Mouse (Mus musculus) MEL (cell line): Measurements from ENCODE around the gene Hnf1b. TPM values are rescaled to one million over a fixed set of nuclear protein-coding genes. Genes with fewer than 3 reads are reported as not detected.

ENCODE experiments used
- DNase-seq: peaks from one replicate; pipeline ENCODE4 v3.0.0; 2011; ENCODE audit warnings: low read depth, low spot score
- H3K27ac ChIP-seq: 2 replicates; pipeline ENCODE4 v1.5.1; 2012; ENCODE audit warnings: low read depth, mild to moderate bottlenecking, control low read depth, low read length, moderate library complexity; ENCODE audit not compliant: control insufficient read depth
- H3K27me3 ChIP-seq, 2 experiments: fragments of 150-350 bp in 1 of 2; sonication (generic) in 1 of 2; 2 replicates each; pipeline ENCODE4 v1.6.1; 2012; ENCODE audit warnings: low read length in 2 of 2, mild to moderate bottlenecking in 2 of 2, improper control_type of control experiment in 1 of 2, moderate library complexity in 1 of 2; ENCODE audit not compliant: insufficient read depth in 2 of 2, control insufficient read depth in 1 of 2
- H3K36me3 ChIP-seq, 2 experiments: 2 replicates each; pipeline ENCODE4 v1.6.1; 2012 to 2014; ENCODE audit warnings: low read length in 2 of 2, improper control_type of control experiment in 1 of 2, inconsistent platforms in 1 of 2, mild to moderate bottlenecking in 1 of 2; ENCODE audit not compliant: insufficient read depth in 2 of 2, control insufficient read depth in 1 of 2
- H3K4me1 ChIP-seq, 2 experiments: fragments of 150-350 bp in 1 of 2; sonication (generic) in 1 of 2; 2 replicates each; pipeline ENCODE4 v1.6.1; 2012; ENCODE audit warnings: low read length in 2 of 2, improper control_type of control experiment in 1 of 2, mild to moderate bottlenecking in 1 of 2; ENCODE audit not compliant: insufficient read depth in 2 of 2, control insufficient read depth in 1 of 2
- H3K4me3 ChIP-seq, 2 experiments: fragments of 150-350 bp in 1 of 2; sonication (generic) in 1 of 2; 2 replicates each; pipeline ENCODE4 v1.5.1; 2012; ENCODE audit warnings: low read depth in 2 of 2, low read length in 2 of 2, mild to moderate bottlenecking in 2 of 2, moderate library complexity in 2 of 2, control low read depth in 1 of 2, improper control_type of control experiment in 1 of 2; ENCODE audit not compliant: control insufficient read depth in 1 of 2, insufficient read depth in 1 of 2
- H3K79me2 ChIP-seq: 2 replicates; pipeline ENCODE4 v1.6.1; 2012; ENCODE audit warnings: mild to moderate bottlenecking, low read length, moderate library complexity; ENCODE audit not compliant: control insufficient read depth, poor library complexity, insufficient read depth
- H3K9ac ChIP-seq: 2 replicates; pipeline ENCODE4 v1.6.1; 2012; ENCODE audit warnings: low read depth, mild to moderate bottlenecking, control low read depth, low read length, moderate library complexity; ENCODE audit not compliant: control insufficient read depth, poor library complexity, severe bottlenecking
- H3K9me3 ChIP-seq: fragments of 150-350 bp; sonication (generic); replicated peaks from 2 replicates; pipeline ENCODE4 v1.6.1; 2012; ENCODE audit warnings: mild to moderate bottlenecking, low read length, improper control_type of control experiment, moderate library complexity; ENCODE audit not compliant: insufficient read depth
- BHLHE40 ChIP-seq: IDR thresholded peaks from 2 replicates; pipeline ENCODE4 v1.6.1; 2012; ENCODE audit warnings: low read depth, mild to moderate bottlenecking, inconsistent platforms, low read length, improper control_type of control experiment, borderline replicate concordance
- ELF1 ChIP-seq: IDR thresholded peaks from 2 replicates; pipeline ENCODE4 v1.6.1; 2014; ENCODE audit warnings: low read depth, mild to moderate bottlenecking, inconsistent platforms, low read length, improper control_type of control experiment, moderate library complexity
- HCFC1 ChIP-seq: IDR thresholded peaks from 2 replicates; pipeline ENCODE4 v1.6.1; 2012; ENCODE audit warnings: low read depth, mild to moderate bottlenecking, inconsistent platforms, low read length, improper control_type of control experiment, moderate library complexity
- JUND ChIP-seq: IDR thresholded peaks from 2 replicates; pipeline ENCODE4 v1.6.1; 2011; ENCODE audit warnings: low read depth, mild to moderate bottlenecking, improper control_type of control experiment, low read length
- KAT2A ChIP-seq: conservative IDR thresholded peaks from 2 replicates; pipeline ENCODE4 v1.6.1; 2012; ENCODE audit warnings: low read depth, low read length, improper control_type of control experiment, inconsistent platforms
- MAFK ChIP-seq: IDR thresholded peaks from 2 replicates; pipeline ENCODE4 v1.6.1; 2011; ENCODE audit warnings: low read depth, mild to moderate bottlenecking, low read length, improper control_type of control experiment, borderline replicate concordance
- MAX ChIP-seq: IDR thresholded peaks from 2 replicates; pipeline ENCODE4 v1.6.1; 2011; ENCODE audit warnings: low read length, improper control_type of control experiment
- MAZ ChIP-seq: IDR thresholded peaks from 2 replicates; pipeline ENCODE4 v1.6.1; 2012; ENCODE audit warnings: low read depth, mild to moderate bottlenecking, inconsistent platforms, low read length, improper control_type of control experiment
- MXI1 ChIP-seq: IDR thresholded peaks from 2 replicates; pipeline ENCODE4 v1.6.1; 2011; ENCODE audit warnings: mild to moderate bottlenecking, low read depth, low read length, improper control_type of control experiment
- MYB ChIP-seq: IDR thresholded peaks from 2 replicates; pipeline ENCODE4 v1.6.1; 2011; ENCODE audit warnings: mild to moderate bottlenecking, low read depth, low read length, improper control_type of control experiment
- MYC ChIP-seq: IDR thresholded peaks from 2 replicates; pipeline ENCODE4 v1.6.1; 2011; ENCODE audit warnings: low read depth, mild to moderate bottlenecking, low read length, improper control_type of control experiment, moderate library complexity
- NELFE ChIP-seq: IDR thresholded peaks from 2 replicates; pipeline ENCODE4 v1.6.1; 2011; ENCODE audit warnings: low read depth, low read length, improper control_type of control experiment
- NRF1 ChIP-seq: IDR thresholded peaks from 2 replicates; pipeline ENCODE4 v1.6.1; 2014; ENCODE audit warnings: low read depth, mild to moderate bottlenecking, inconsistent platforms, low read length, improper control_type of control experiment, moderate library complexity; ENCODE audit not compliant: poor library complexity, insufficient read depth, severe bottlenecking
- POLR2A ChIP-seq, 2 experiments: IDR thresholded peaks; 2 replicates each; pipeline ENCODE4 v1.6.1; 2011 to 2012; ENCODE audit warnings: low read length in 2 of 2, mild to moderate bottlenecking in 2 of 2, control low read depth in 1 of 2, improper control_type of control experiment in 1 of 2, low read depth in 1 of 2, moderate library complexity in 1 of 2; ENCODE audit not compliant: control insufficient read depth in 1 of 2, insufficient read depth in 1 of 2, poor library complexity in 1 of 2
- POLR2AphosphoS2 ChIP-seq: IDR thresholded peaks from 2 replicates; pipeline ENCODE4 v1.6.1; 2011; ENCODE audit warnings: low read length, improper control_type of control experiment
- SIN3A ChIP-seq: IDR thresholded peaks from 2 replicates; pipeline ENCODE4 v1.6.1; 2012; ENCODE audit warnings: low read length, improper control_type of control experiment, inconsistent platforms
- TBP ChIP-seq: IDR thresholded peaks from 2 replicates; pipeline ENCODE4 v1.8.0; 2011; ENCODE audit warnings: low read depth, low read length, improper control_type of control experiment
- TCF12 ChIP-seq: IDR thresholded peaks from 2 replicates; pipeline ENCODE4 v1.6.1; 2014; ENCODE audit warnings: low read depth, mild to moderate bottlenecking, inconsistent platforms, low read length, improper control_type of control experiment, moderate library complexity
- ZKSCAN1 ChIP-seq: IDR thresholded peaks from 2 replicates; pipeline ENCODE4 v1.6.1; 2012; ENCODE audit warnings: low read depth, mild to moderate bottlenecking, inconsistent platforms, low read length, improper control_type of control experiment, moderate library complexity
- ZMIZ1 ChIP-seq: IDR thresholded peaks from 2 replicates; pipeline ENCODE4 v1.6.1; 2012; ENCODE audit warnings: low read depth, mild to moderate bottlenecking, inconsistent platforms, low read length, improper control_type of control experiment, moderate library complexity
- polyA plus RNA-seq, 2 experiments: library from polyadenylated mRNA; stranded (reverse) in 1 of 2; unstranded in 1 of 2; fragments of >175 nt in 1 of 2; fragments of >200 nt in 1 of 2; gene quantifications; 2 replicates each; pipeline versions ENCODE4 v1.2.1 to v1.2.4; 2012; ENCODE audit warnings: low replicate concordance in 2 of 2, low read depth in 1 of 2; ENCODE audit not compliant: insufficient read length in 2 of 2, insufficient read depth in 1 of 2, missing spikeins in 1 of 2
- total RNA-seq: library from RNA; depleted of rRNA; stranded (reverse); fragments of 300-350 nt; gene quantifications from 2 replicates; pipeline ENCODE4 v1.2.3, GENCODE M21; 2012; rRNA removed

Hnf1b gene
- total and polyA plus RNA-seq, 3 experiments: not detected

- H3K27ac ChIP-seq: peak within 1 kb of the TSS; percentile 67
- H3K27me3 ChIP-seq: no peaks in the 10 kb centered on the region
- peak within 1 kb of the TSS; percentile 86 for H3K9ac ChIP-seq
- DNase-seq: peak; percentile 98
- H3K9me3 ChIP-seq: no peaks in the 10 kb centered on the region
- peaks cover 13% of the 10 kb centered on the region for H3K79me2 ChIP-seq
- TF ChIP-seq NELFE (peak; percentile 90), TBP (peak; percentile 88), MXI1 (peak; percentile 96), MAZ (no peak), MAFK (no peak), HCFC1 (peak; percentile 97), ZMIZ1 (peak; percentile 64; the same call in 1 of the 2 replicates), POLR2AphosphoS2 (peak; percentile 81; the same call in 1 of the 2 replicates), MYC (peak; percentile 79; the same call in 1 of the 2 replicates), BHLHE40 (no peak), POLR2A (IDR thresholded peaks at IDR 0.05; ENCODE audit: control insufficient read depth in 1 of 2, insufficient read depth in 1 of 2, low read depth in 1 of 2, low read length in 2 of 2, poor library complexity in 1 of 2) (peak; percentile 90 to 96), TCF12 (peak; percentile 79), ELF1 (peak; percentile 99), MYB (no peak), SIN3A (peak; percentile 95), NRF1 (peak; percentile 74), MAX (peak; percentile 88), ZKSCAN1 (no peak), KAT2A (peak; percentile 86), JUND (peak; percentile 59; the same call in 1 of the 2 replicates)
- peaks cover 4 to 7% of the 10 kb centered on the region in 2 experiments; a peak in 1 of 4 replicates for H3K4me1 ChIP-seq
- H3K36me3 ChIP-seq: peaks cover 12 to 13% of the 10 kb centered on the region in 2 experiments
- peak within 1 kb of the TSS; percentile 80 to 86 for H3K4me3 ChIP-seq
Observed at GRCm38 (mm10) chr11:83941950-83942840, 92.3 kb downstream of the Hnf1b start, which contains the start of gene Ddx52. Gene Ddx52 (plus strand): TSS chr11:83942062.

Other genes with a start within 250 kb of the Hnf1b start
- not detected in 2 replicates for gene Rpl9-ps1, start 204.4 kb upstream of the Hnf1b start, total RNA-seq
- gene Rpl9-ps1, start 204.4 kb upstream of the Hnf1b start, polyA plus RNA-seq: under 1 TPM in 1 of 2 experiments, not detected in 1; 0.26 TPM
- not detected in 2 replicates for gene Ccl3, start 200.7 kb upstream of the Hnf1b start, total RNA-seq
- not detected for gene Ccl3, start 200.7 kb upstream of the Hnf1b start, polyA plus RNA-seq
- gene Ccl4, start 187.5 kb upstream of the Hnf1b start, total RNA-seq: not detected in 2 replicates
- gene Ccl4, start 187.5 kb upstream of the Hnf1b start, polyA plus RNA-seq: not detected
- gene Wfdc17, start 146.1 kb upstream of the Hnf1b start, total RNA-seq: not detected in 2 replicates
- gene Wfdc17, start 146.1 kb upstream of the Hnf1b start, polyA plus RNA-seq: not detected
- gene Wfdc18, start 141.0 kb upstream of the Hnf1b start, total RNA-seq: not detected in 2 replicates
- not detected for gene Wfdc18, start 141.0 kb upstream of the Hnf1b start, polyA plus RNA-seq
- gene Wfdc21, start 103.1 kb upstream of the Hnf1b start, total RNA-seq: not detected in 2 replicates
- gene Wfdc21, start 103.1 kb upstream of the Hnf1b start, polyA plus RNA-seq: not detected
- gene Heatr6, start 96.4 kb upstream of the Hnf1b start, total RNA-seq: 17.3 and 17.7 TPM in 2 replicates
- 10 to 100 TPM in 1 of 2 experiments, not detected in 1; 21.2 TPM for gene Heatr6, start 96.4 kb upstream of the Hnf1b start, polyA plus RNA-seq
- gene Ddx52, start 92.0 kb downstream of the Hnf1b start, total RNA-seq: 57.0 and 58.6 TPM in 2 replicates
- gene Ddx52, start 92.0 kb downstream of the Hnf1b start, polyA plus RNA-seq: 10 to 100 TPM in 1 of 2 experiments, not detected in 1; 48.2 TPM
- 22.8 and 24.7 TPM in 2 replicates for gene Synrg, start 114.4 kb downstream of the Hnf1b start, total RNA-seq
- 10 to 100 TPM; 26.4 to 75.3 TPM for gene Synrg, start 114.4 kb downstream of the Hnf1b start, polyA plus RNA-seq
- 6.6 and 7.9 TPM in 2 replicates for gene Dusp14, start 219.2 kb downstream of the Hnf1b start, total RNA-seq
- 1 to 10 TPM in 1 of 2 experiments, not detected in 1; 9.7 TPM for gene Dusp14, start 219.2 kb downstream of the Hnf1b start, polyA plus RNA-seq